Mouse (Mus musculus): Measurements from ENCODE around the gene Tas2r113.
"Not testable (repeated sequence)": the region's sequence is repeated elsewhere in the genome, so short reads cannot be mapped to it uniquely, and the experiment has no call there.

The Tas2r113 gene

DNA sequence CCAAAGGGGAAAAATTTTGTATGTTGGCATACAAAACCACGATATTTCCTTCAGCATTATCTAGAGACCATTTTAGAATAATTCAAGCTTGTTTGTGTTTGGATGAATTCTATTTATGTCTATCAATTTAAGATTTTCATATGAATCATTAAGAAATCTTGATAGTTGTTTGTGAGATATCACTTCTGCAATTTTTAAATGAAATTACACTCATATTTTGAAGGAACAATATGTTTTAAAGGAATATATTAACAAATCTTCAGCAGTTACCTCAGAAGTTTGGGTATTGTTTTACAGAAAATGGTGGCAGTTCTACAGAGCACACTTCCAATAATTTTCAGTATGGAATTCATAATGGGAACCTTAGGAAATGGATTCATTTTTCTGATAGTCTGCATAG, at the start of gene Tas2r113:
Gene Tas2r113, plus strand, starts transcription at position 301 of the 400 bp plus-strand sequence.
- DNase-seq (ENCODE audit: extremely low spot score, low spot score): no peak

DNA sequence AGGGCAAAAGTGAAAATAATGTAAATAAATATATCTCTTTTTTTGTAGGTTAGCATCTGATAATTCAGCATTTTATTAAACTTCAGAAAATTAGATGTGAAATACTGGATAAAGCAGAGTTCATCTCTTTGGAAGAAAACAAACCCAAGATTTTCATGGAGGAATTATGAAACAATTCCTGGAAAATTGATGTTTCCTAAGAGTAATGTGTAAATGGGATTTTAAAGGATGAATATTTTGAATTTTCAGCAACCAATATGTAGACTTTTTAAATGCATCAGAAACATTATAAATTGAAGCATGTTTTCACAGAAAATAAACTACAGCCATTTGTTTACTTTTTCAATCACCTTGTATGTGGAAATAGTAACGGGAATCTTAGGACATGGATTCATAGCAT, 46.0 kb upstream of the Tas2r113 start, which contains the start of gene Tas2r123:
Gene Tas2r123, plus strand, starts transcription at position 301 of the 400 bp plus-strand sequence.
- no peak for DNase-seq (ENCODE audit: extremely low spot score, low spot score)

DNA sequence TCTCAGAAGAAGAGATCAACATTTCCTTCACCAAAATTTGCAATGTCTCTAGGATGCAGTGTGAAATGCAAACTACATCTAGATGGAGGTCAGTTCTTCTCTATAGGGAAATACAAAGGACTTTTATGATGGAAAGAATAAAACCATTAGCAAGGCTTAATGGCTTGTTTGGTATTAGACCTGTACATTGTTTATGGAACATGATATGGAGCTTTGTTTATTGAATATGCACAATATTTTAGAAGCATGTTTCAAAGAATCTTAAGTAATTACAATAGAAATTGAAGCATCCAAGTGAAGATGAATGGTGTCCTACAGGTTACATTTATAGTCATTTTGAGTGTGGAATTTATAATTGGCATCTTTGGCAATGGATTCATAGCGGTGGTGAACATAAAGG, 37.7 kb upstream of the Tas2r113 start, which contains the start of gene Tas2r116:
Gene Tas2r116, plus strand, starts transcription at position 301 of the 400 bp plus-strand sequence.
- no peak for DNase-seq (ENCODE audit: extremely low spot score, low spot score)

DNA sequence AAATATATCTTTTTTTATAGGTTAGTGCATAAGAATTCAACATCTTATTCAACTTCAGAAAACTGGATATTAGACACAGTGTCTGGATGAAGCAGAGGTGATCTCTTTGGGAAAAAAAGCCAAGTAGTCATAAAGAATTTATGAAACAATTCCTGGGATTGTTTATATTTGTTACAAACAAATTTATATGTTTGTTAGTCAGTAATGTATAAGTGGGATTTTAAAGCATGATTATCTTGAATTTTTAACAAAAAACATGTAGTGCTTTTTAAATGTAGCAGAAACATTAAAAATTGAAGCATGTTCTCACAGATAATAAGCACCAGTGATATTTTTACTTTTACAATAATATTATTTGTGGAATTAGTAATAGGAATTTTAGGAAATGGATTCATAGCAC, 25.1 kb upstream of the Tas2r113 start, which contains the start of gene Tas2r110:
Gene Tas2r110, plus strand, starts transcription at position 301 of the 400 bp plus-strand sequence.
- DNase-seq (ENCODE audit: extremely low spot score, low spot score): no peak

DNA sequence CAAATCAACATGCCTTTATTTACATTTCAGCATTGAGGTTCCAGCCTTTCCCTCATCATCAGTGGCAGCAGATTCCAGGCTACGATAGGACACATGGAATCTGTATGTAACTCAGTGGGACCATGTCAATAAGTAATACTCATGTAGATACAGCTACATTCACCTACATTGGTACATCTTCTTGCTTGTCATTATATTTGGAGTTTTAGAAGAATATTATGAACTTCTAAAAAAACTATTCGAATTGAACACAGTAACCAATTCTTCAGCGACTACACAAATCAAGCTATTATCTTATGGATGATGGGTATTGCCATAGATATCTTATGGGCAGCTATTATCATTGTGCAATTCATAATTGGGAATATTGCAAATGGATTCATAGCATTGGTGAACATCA, 16.5 kb downstream of the Tas2r113 start, which contains the start of gene Tas2r125:
Gene Tas2r125, plus strand, starts transcription at position 301 of the 400 bp plus-strand sequence.
- no peak for DNase-seq (ENCODE audit: extremely low spot score, low spot score)

DNA sequence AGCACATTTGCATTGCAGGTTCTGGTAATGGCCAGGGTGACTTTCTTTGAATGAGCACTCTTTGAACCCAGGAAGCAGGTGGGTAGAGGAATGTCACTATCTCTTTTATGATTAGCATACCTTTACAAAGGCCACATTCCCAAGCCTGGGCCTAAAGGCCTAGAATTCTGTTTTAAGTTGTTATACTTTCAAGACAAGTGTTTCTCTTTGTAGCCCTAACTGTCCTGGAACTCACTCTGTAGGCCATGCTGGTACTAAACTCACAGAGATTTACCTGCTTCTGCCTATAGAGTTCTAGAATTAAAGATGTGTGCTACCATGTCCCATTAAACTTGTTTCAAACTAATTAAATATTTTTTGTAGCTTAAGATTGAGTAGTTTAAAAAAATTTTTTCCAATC, 48.6 kb downstream of the Tas2r113 start:
- not testable (repeated sequence) for DNase-seq (ENCODE audit: extremely low spot score, low spot score)

Data from neural tube, embryonic 10.5 days (tissue).